Mouse (Mus musculus): ENCODE results near the gene Manf. TPM values are rescaled to one million over a fixed set of nuclear protein-coding genes. Genes with fewer than 3 reads are reported as not detected.

The Manf gene
- total RNA-seq, 1 experiment from 2014 or later: 55.9 TPM

DNA sequence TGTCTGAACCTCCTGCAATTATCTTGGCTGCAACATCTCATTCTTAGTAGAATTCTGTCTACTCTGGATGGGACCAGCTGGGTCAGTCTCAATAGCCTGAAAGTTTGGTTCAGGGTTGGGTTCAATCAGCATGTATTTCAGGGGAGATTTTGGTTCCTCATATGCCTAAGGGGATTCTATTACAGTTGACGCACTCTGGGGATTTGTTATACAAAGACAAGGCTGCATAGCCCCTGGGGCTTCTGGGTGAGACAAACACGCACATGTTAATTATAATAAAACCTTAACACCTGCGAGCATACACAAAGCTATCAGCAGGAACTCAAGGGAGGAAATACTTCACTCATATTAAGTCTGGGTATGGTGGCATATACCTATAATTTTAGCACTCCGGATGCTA is 85.3 kb downstream of the Manf start:
- ATAC-seq (ENCODE audit: extremely low read depth, insufficient number of reproducible peaks, low FRiP score, poor library complexity, severe bottlenecking): no peak

DNA sequence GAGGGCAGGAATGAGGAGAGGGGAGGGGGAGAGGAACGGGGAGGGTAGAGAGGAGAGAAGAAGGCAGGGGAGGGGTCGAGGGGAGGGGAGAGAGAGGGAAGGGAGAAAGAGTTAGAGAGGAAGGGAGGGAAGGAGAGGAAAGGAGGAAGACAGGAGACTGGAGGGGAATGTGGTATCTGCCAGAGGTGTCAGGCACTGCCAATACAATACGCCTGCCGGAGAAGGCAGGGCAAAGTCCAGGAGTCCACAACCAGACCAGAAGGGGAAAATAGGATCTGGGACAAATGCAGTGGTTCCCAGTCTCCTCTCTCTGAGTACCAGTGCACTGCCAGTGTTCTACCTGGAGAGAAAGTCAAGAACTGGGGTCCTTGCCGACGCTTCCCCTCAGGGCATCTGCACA is 100.9 kb downstream of the Manf start:
- ATAC-seq (ENCODE audit: extremely low read depth, insufficient number of reproducible peaks, low FRiP score, poor library complexity, severe bottlenecking): no peak

DNA sequence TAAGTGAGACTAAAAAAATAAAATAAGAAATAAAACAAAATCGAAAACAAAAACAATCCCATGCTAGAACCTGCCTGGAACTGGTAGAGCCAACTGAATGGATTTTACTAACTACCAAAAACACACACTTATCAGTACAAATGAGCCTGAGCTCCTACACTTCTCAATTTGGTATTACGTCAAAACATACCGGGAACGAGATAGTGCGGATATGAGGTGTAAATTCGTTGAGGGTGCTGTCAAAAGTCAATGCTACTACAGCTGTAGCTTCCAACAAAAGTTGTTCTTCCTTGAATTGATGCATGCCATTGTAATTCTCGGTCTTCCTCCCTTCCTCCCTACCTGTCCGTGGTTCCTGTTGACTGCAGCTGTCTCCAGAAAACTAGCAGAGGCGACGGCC is 102.4 kb downstream of the Manf start:
- ATAC-seq (ENCODE audit: extremely low read depth, insufficient number of reproducible peaks, low FRiP score, poor library complexity, severe bottlenecking): no peak

DNA sequence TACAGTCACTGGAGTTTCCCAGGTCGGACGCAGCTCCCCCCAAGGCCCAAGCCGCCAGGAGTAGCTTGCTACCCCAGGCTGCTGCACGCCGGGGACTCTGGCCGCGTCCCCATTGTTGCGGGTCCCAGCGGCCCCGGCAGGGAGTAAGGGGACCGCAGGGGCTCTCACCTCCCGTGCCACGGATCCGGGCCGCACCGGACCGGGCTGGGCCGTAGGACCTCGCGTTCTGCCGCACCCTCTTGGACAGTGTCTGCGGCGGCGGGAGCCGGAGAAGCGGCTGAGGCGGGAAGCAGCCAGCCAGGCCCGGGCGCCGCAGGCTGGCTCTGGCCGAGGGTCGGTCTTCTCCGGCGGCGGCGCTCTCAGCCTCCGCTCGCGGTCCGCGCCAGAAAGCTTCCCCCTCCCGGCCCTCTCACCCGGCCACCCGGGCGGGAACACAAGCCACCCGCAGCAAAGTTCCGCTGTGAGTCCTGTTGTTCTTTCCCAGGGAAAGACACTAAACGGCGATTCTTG is 102.9 kb downstream of the Manf start, which contains the start of gene Rad54l2:
Gene Rad54l2, minus strand, starts transcription at position 383 of the 510 bp plus-strand sequence.
- peak; percentile 61; the same call in 1 of the 2 replicates for ATAC-seq (ENCODE audit: extremely low read depth, insufficient number of reproducible peaks, low FRiP score, poor library complexity, severe bottlenecking)

Other genes with a start within 250 kb of the Manf start
- gene Grm2, start 235.9 kb downstream of the Manf start, total RNA-seq (2017): not detected in 2 replicates
- gene Tex264, start 206.1 kb downstream of the Manf start, total RNA-seq (2017): 15.2 and 24.6 TPM in 2 replicates
- gene Rad54l2, start 102.8 kb downstream of the Manf start, total RNA-seq (2017): 16.9 and 17.7 TPM in 2 replicates
- 28.9 and 33.6 TPM in 2 replicates for gene Dcaf1, start 70.1 kb downstream of the Manf start, total RNA-seq (2017)
- gene Rbm15b, start 4.6 kb downstream of the Manf start, total RNA-seq (2017): 20.0 and 22.8 TPM in 2 replicates

Data from neutrophil, adult 5-6 weeks (primary cell).